Mouse (Mus musculus) testis, adult 2 months (tissue): ENCODE results near the gene Kcna5.

Experiments
- CTCF ChIP-seq: fragments of 200-500 bp; IDR thresholded peaks from 2 replicates; pipeline ENCODE4 v1.5.1; 2012; ENCODE audit warnings: low read depth, mild to moderate bottlenecking, inconsistent platforms, low read length, moderate library complexity; ENCODE audit not compliant: control insufficient read depth, insufficient read depth, insufficient replicate concordance
- POLR2A ChIP-seq: fragments of 200-500 bp; IDR thresholded peaks from 2 replicates; pipeline ENCODE4 v1.6.1; 2012; ENCODE audit warnings: low read depth, mild to moderate bottlenecking, inconsistent platforms, low read length, moderate library complexity; ENCODE audit not compliant: control insufficient read depth

DNA sequence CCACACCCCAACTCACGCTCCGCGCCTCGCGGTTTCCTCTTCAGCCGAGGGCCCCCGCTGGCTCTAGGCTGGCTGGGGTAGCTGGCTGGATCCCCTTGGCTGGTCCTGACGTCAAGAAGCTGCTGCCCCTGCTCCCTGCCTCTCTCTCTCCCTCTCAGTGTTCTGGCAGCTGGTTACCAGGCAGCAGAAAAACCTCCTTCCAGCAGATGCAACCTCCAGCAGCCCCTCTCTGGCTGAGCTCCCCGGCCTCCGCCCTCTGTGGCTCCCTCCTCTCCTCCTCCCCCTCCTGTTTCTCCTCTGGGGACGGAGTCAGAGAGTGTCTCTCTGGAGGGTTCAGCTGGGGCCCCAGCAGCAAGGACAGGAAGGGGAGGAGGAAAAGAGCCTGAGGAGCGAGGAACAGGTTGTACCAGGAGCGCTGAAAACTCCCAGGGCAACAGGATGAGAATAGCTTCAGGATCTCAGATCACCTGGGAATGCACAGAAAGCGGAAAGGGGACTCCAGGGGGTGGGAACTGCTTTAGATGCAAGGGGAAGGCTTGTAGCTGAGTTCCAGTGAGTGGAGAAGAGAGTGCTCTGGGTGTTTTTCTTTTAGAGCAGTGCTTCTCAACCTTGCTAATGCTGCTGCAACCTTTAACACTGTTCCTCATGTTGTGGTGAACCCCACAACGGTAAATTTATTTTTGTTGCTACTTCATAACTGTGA, at the start of gene Kcna5:
- no peak for TF ChIP-seq POLR2A
- TF ChIP-seq CTCF = no peak
